Mouse (Mus musculus): ENCODE measurements at regions not wholly inside any gene's neighbourhood (a gene's known extent, or its start where the extent isn't known, plus 50 kb on each side); places are given as distances from the start of the nearest gene placed in this dataset.
"Not testable (repeated sequence)": the region's sequence is repeated elsewhere in the genome, so short reads cannot be mapped to it uniquely, and the experiment has no call there.

DNA sequence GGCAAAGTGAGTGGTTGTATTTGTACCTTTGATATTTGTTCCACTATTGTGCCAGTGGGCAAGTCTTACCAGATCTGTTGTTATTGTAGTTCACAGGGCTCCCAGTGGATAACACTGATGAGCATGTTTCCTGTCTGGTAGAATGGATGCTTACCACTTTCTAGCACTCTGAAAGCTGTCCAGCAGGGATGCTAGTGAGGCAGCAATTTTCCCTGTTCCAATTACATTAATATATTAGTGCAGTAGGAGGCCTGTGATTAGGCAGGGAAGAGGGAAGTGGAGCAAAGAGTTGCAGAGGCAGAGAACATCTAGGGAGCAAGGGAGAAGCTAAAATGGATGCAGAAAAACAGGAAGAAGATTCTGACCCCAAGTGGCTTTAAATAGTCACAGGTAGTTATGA, 348.0 kb downstream of the Adam29 start:
- DNase-seq, result not testable (repeated sequence)

DNA sequence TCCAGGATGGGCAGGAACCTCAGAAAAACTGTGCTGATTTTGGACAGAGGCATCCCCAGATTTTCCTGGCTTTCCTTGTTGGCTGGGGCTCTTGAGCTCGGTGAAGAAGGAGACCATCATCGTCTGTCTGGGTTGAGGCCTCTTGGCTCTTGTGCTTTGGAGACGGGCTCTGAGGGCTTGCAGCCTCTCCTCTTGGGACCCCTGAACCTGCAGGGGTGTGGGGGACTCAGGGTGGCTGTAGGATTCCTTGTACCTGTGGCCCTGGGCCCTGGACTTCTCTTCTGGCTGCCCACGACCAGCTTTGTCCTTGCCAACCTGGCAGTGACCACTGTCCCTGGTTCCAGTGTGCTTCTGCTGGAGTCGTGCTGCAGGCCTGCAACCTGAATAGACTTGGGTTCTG, 367.9 kb downstream of the Adam29 start:
- no peak for DNase-seq

DNA sequence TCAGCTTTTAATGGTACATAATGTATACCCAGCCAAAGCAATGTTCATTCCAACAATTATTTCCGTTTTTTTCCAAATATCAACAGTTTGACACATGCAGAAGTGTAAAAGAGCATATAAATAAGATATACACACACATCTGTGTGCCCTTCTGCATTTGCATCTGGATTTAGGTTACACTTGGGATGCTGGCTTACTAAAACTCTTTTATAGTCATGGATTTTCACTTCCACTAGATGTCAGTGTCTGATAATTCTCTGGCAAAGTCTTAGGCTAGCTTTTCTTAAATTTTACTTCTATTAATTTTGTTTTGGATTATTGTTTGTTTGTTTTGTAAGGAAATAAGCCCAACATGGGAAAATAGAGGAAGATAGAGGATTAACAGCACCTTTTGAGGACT, 377.4 kb downstream of the Adam29 start:
- DNase-seq, result not testable (repeated sequence)

DNA sequence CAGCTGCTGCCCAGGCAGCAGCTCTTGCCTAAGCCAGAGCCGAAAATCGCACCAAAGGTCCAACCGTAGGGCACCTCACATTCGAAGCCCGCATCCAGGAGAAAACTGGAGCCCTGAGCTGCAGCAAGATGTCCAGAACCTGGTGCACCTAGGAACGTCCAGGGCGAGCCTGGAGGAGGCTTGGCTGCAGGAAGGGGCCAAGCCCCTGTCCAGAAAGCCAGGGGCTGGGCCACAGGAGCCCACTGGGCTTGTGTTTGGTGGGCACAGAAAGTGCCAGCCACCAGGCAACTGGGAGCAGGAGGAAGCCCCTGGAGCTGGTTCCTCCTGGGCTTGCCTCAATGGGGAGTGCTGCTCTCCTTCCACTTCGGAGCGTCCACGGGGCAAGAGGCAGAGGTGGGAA, 387.6 kb downstream of the Adam29 start:
- not testable (repeated sequence) for DNase-seq

DNA sequence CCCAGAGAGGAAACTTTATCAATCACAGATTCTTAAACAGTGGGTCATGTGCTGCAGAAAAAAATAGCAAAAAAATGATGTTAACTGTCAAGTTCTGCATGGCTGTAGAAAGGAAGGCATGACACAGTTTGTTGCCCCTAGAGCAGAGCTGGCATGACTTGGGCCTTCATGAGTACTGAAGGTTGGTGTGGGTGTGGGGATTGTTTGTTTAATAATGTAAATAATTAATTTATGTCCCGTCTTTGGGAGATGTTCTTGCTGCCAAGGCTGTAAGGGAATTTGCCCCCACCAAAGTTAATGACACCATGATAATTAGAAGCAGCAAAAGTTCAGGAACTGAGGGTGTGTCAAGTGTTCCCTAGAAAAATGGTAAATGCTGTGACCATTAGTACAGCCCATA, 429.4 kb downstream of the Adam29 start:
- peak; percentile 83 for DNase-seq

DNA sequence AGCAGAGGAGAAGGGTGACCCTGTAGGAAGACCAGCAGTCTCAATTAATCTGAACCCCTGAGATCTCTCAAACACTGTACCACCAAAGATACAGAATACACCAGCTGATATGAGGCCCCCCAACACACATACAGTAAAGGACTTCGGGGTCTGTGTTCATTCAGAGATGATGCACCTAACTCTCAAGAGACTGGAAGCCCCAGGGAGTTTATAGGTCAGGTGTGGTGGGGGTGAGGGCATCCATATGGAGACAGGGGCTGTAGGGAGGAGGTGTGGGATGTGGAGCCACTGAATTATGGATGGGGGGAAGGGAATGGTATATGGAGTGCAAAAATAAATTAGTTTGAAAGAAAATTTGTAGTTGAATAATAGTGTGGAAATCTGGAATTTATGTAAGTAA, 429.8 kb downstream of the Adam29 start:
- no peak for DNase-seq

DNA sequence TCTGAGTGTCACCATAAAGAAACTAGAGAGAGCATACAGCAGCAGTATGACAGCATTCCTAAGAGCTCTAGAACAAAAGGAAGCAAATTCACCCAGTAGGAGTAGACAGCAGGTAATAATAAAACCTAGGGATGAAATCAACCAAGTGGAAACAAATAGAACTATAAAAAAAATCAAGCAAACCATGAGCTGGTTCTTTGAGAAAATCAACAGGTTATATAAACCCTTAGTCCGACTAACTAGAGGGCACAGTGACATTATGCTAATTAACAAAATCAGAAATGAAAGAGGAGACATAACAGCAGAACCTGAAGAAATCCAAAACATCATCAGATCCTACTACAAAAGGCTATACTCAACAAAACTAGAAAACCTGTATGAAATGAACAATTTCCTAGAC, 434.4 kb downstream of the Adam29 start:
- DNase-seq, result no peak

DNA sequence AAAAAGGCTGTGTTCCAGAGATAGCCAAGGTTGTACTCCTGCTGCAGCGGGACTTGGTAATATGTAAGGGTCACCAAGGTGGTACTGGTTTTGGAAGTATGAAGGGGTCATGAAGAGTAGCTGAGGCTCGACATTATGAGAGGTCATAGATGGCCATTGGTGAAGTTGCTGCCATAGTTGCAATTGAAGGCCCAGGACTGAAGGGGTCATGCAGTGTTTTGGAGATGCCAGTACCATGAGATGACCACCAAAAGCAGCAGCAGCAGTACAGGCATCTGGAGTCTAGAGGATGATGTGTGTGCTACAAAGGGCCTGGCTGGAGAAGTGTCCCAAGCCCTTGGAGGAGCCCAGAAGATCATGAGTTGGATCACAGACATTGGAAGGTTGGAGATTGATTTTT, 440.0 kb downstream of the Adam29 start:
- DNase-seq, result not testable (repeated sequence)

DNA sequence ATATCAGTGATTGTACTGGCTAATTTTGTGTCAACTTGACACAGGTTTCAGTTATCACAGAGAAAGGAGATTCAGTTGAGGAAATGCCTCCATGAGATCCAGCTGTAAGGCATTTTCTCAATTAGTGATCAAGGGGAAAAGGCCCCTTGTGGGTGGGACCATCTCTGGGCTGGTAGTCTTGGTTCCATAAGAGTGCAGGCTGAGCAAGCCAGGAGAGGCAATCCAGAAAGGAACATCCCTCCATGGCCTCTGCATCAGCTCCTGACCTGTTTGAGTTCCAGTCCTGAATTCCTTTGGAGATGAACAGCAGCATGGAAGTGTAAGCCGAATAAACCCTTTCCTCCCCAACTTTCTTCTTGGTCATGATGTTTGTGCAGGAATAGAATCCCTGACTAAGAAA, 440.8 kb downstream of the Adam29 start:
- DNase-seq, result not testable (repeated sequence)

DNA sequence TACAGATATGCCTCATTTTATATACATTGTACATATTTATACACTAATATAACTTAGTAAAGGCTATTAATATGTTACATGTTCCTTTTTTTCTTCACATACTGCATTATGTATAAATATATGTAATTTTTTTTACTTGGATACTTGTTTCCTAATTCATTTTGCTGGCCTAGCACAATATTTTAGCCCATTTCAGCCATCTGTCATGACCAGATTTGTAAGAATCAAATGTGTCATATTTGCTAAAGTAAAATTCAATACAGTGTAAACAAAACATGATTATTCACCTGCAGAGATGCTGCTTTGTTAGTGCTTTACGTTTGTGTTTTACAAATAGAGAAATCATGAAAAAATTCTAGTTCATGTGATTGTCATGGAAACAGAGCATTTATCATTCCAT, 441.3 kb downstream of the Adam29 start:
- no peak for DNase-seq

DNA sequence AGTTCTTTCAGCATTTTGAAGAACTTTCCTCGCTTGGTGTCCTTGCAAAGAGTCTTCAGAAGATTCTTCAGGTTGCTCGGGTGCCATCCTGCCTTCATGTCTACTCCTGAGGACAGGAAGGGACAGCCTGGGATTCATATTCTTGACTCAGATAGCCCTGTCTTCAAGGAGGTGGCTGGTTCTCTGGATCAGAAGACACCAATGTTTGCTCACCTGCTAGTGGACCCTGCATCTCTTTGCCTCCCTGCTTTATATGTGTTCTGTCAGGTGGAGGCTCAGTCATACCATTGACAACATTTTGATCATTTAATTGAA, 441.9 kb downstream of the Adam29 start:
- DNase-seq, result no peak

DNA sequence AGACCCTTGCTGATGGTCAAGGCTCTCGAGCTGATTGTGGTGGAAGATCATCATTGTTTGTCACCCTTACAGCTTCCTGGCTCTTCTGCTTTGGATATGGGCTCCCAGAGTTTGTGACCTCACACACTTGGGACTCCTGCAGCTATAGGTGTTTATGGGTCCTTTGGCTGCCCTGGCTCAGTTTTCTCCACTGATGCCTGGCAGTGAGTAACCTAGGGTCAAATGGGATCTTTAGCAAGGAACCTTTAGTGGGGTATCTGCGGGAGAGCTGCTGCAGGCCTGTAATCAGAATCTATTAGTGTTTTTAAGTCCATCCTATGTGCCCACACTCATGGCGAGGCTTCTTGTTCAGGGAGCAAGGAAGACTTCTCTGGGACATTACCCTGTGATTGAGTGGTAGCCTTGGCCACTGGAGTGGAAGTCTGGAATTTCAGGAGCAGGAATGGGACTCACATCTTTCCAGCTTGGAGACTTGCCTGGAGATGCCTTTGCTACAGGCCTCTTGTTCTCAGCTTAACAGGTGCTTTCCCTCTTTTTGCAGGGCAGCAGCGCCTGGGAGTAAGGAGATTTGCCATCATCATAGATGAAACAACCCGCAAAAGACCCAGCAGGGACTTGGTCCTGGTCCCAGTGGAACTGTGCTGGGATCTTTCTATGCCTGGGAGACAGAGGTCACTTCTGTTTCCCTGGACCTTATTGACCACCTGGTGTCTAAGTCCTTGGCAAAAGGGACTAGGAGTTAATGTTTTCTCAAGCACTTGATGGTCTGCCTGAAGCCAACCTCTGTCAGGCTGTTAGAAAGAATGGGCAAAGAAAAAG, 442.5 kb downstream of the Adam29 start:
- peak; percentile 88 for DNase-seq

DNA sequence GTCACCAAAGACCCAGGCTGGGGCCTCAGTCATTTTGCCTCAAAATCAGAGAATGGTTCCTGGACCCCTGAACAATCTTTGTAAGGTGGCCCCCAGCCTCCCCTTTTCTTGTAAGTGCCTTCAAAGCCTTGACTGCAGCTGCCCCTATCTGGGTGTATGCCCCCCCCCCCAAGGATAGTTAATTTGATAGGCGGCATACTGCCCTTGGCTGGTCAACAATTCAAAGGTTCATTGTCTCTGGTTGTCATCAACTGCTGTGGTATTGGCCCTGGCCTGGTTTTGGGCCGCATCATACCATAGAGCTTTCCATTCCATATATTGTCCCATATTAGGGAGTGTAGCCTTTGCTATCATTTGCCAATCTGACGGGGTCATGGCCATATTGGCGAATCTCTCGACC, 446.0 kb downstream of the Adam29 start:
- not testable (repeated sequence) for DNase-seq

DNA sequence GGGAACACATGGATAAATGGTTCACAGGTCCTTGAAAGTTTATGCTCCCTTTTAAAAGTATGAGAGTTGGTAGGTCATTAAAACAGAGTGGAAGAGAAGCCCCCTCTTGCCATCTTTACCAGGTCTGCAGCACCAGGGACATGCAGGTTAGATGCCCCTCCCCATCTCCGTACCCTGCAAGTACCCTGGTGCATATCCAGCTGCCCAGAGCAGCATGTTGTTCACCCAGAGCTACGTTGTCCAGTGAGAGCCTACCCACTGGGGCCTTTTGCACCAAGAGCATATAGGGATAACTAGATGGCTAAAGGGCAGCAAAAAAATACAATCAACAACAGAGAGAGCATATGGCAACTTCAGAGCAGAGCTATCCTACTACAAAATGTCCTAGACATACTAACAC, 449.3 kb downstream of the Adam29 start:
- no peak for DNase-seq
